Mouse (Mus musculus) lung, embryonic 16.5 days (tissue): Measurements from ENCODE around the gene Mlxip. TPM values are rescaled to one million over a fixed set of nuclear protein-coding genes. Genes with fewer than 3 reads are reported as not detected.
A peak's percentile ranks its signal among the peaks of the same experiment; 100 is the strongest.

Source experiments
- ATAC-seq: fragments of 200-750 bp; cut with Nextera tagmentation; 2 replicates; pipeline ENCODE4 v1.8.0; 2017; ENCODE audit warnings: low read depth, mild to moderate bottlenecking, moderate library complexity
- H3K27ac ChIP-seq: fragments of 300-500 bp; sonication (generic); 2 replicates; pipeline ENCODE4 v1.5.1; 2014; ENCODE audit warnings: mild to moderate bottlenecking, control low read depth, low read length
- H3K27me3 ChIP-seq: fragments of 300-500 bp; sonication (generic); 2 replicates; pipeline ENCODE4 v1.6.1; 2014; ENCODE audit warnings: low read depth, low read length, mixed read lengths; ENCODE audit not compliant: control insufficient read depth, insufficient read depth
- H3K36me3 ChIP-seq: fragments of 300-500 bp; sonication (generic); 2 replicates; pipeline ENCODE4 v1.6.1; 2014; ENCODE audit warnings: low read length; ENCODE audit not compliant: control insufficient read depth, insufficient read depth
- H3K4me1 ChIP-seq: fragments of 300-500 bp; sonication (generic); replicated peaks from 2 replicates; pipeline ENCODE4 v1.6.1; 2014; ENCODE audit warnings: low read length, mixed read lengths; ENCODE audit not compliant: control insufficient read depth, insufficient read depth
- H3K4me2 ChIP-seq: fragments of 300-500 bp; sonication (generic); 2 replicates; pipeline ENCODE4 v1.6.1; 2014; ENCODE audit warnings: low read depth, low read length, control low read depth
- H3K4me3 ChIP-seq: fragments of 300-500 bp; sonication (generic); 2 replicates; pipeline ENCODE4 v1.5.1; 2014; ENCODE audit warnings: mild to moderate bottlenecking, low read length, control low read depth
- H3K9ac ChIP-seq: fragments of 300-500 bp; sonication (generic); 2 replicates; pipeline ENCODE4 v1.6.1; 2014; ENCODE audit warnings: low read length, control low read depth
- H3K9me3 ChIP-seq: fragments of 300-500 bp; sonication (generic); 2 replicates; pipeline ENCODE4 v1.6.1; 2016; ENCODE audit warnings: low read length; ENCODE audit not compliant: control insufficient read depth
- WGBS: fragments of 180-500 bp; shearing (Covaris S2); extraction: QIAGEN DNeasy Blood & Tissue Kit; methylation state at CpG from one replicate; pipeline ENCODE4 v1.1.7; 2014; 5-methylcytosine and 5-hydroxymethylcytosine counted together
- polyA plus RNA-seq: library from polyadenylated mRNA; unstranded; fragments of >200 nt; fragmentation: Nextera tagmentation; extraction: Ambion mirVana; gene quantifications from 2 replicates; pipeline ENCODE4 v1.2.1, GENCODE M21; 2015

Gene Mlxip
- polyA plus RNA-seq: 15.0 and 17.8 TPM in 2 replicates

- 0% methylated on average over 31 of the region's 50 CpGs for WGBS
Measured at GRCm38 (mm10) chr5:123394303-123394956, at the start of gene Mlxip. Gene Mlxip, plus strand, starts transcription at chr5:123394798.

DNA sequence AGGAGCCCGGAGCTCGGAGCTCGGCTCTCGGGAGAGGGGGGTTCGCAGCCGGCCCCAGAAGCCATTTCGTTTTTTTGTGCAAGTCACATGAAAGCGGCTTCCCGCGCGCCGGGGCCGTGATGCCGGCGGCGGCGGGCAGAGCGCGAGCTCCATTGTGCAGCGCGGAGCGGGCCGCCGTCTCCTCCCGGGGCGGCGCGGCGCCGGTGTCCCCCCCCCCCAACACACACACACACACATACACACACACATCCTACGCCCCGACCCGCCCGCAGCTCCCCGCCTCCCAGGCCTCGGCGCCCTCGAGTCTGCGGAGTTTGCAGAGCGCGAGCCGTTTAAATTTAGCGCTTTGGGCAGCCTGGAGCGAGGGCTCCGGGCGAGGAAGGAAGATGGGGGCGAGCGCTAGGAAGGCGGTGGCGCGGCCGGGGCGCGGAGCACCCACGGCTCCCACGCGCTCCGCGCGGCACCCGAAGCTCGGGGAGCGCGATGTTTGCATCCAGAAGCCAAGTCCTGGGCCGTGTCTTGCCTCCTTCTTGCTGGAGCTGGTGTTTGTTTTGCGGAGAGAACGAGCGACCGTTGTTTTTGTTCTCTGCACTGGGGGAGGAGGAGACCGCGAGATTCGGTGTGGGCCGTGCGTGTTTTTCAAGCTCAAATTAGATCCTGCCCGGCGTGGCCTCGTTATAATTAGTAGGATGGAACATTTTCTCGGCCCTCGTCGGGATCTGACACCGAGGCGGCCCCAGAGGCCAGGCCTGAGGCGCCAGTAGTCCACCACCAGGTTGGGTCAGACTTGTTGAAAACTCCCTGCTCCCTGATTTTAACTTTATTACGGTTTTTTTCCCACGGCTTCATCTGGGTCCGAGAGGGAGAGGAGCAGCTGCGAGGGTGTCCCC lies 49.4 kb upstream of the Mlxip start:
- peak; percentile 61 for ATAC-seq
- Histone ChIP-seq H3K27me3 (no peaks in the 10 kb centered on the region), H3K9me3 (no peaks in the 10 kb centered on the region), H3K36me3 (no peaks in the 10 kb centered on the region), H3K27ac (peak overlapping the region; percentile 99), H3K4me2 (peak overlapping the region; percentile 91), H3K4me1 (peaks cover 20% of the 10 kb centered on the region), H3K9ac (peak overlapping the region; percentile 98), H3K4me3 (peak overlapping the region; percentile 91)
- under 1% methylated on average over 68 of the region's 87 CpGs for WGBS

More at GRCm38 (mm10) chr5:123394303-123394956, at the start of gene Mlxip:
- peak within 1 kb of the TSS; percentile 92 for H3K4me2 ChIP-seq
- H3K27ac ChIP-seq: peak within 1 kb of the TSS; percentile 93
- H3K27me3 ChIP-seq: no peaks in the 10 kb centered on the region
- peaks cover 24% of the 10 kb centered on the region for H3K4me1 ChIP-seq
- peak within 1 kb of the TSS; percentile 96 for H3K4me3 ChIP-seq
- peak; percentile 99 for ATAC-seq
- H3K9ac ChIP-seq: peak within 1 kb of the TSS; percentile 95
- H3K9me3 ChIP-seq: no peaks in the 10 kb centered on the region
- H3K36me3 ChIP-seq: no peaks in the 10 kb centered on the region

- Histone ChIP-seq H3K27ac (peak overlapping the region; percentile 99), H3K36me3 (no peaks in the 10 kb centered on the region), H3K27me3 (no peaks in the 10 kb centered on the region), H3K9ac (peak overlapping the region; percentile 98), H3K4me1 (peaks cover 22% of the 10 kb centered on the region), H3K4me2 (peak overlapping the region; percentile 91), H3K9me3 (no peaks in the 10 kb centered on the region), H3K4me3 (peak overlapping the region; percentile 91)
- ATAC-seq: peak; percentile 72
- WGBS: under 1% methylated on average over 22 of the region's 22 CpGs
Measured at GRCm38 (mm10) chr5:123345853-123346654, 48.5 kb upstream of the Mlxip start.

DNA sequence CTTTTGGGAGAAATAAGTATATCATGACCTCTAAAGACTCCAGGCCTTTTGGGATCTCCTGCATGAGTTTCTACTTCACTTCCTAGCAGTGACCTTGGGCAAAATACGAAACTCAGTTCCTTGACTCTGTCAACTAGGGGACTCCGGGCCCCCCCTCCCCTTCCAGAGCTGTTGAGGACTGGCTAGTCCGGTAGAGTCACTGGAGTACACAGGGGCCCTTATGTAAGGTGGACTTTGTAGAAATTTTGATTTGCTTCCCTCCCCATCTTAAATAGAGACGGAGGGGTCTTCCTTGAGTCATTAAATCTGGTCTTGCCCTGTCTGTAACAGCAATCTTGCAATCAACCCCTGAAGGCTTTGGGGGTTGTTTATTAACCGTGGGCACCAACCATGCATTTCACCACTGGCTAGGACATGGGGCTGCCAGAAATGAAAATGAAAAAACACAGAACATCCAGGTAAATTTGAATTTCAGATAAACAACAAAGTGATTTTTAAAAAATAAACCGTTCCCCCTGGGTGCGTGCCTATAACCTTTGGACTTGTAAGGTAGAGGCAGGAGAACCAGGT lies 47.8 kb upstream of the Mlxip start:
- Histone ChIP-seq H3K4me2 (peak overlapping the region; percentile 91), H3K27me3 (no peaks in the 10 kb centered on the region), H3K9ac (peak overlapping the region; percentile 98), H3K4me1 (peaks cover 22% of the 10 kb centered on the region), H3K4me3 (peak overlapping the region; percentile 91), H3K9me3 (no peaks in the 10 kb centered on the region), H3K36me3 (no peaks in the 10 kb centered on the region), H3K27ac (peak overlapping the region; percentile 99)
- 52% methylated on average over 7 of the region's 7 CpGs for WGBS
- ATAC-seq: no peak

DNA sequence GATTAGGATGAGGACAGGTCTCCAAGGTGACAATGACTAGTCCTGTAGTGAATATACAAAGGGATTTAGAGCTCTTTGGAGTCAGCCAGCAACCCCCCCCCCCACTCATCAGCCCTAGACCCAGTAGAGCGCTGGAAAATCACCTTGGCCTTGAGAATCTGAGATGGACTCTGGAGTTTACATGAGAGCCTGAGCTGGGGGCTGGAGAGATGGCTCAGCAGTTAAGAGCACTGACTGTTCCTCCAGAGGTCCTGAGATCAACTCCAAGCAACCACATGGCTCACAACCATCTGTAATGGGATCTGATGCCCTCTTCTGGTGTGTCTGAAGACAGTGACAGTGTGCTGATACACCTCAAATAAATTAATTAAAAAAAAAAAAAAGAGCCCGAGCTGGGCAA lies 46.6 kb upstream of the Mlxip start:
- no peak overlapping the region for H3K4me3 ChIP-seq
- H3K9ac ChIP-seq: no peak overlapping the region
- H3K4me1 ChIP-seq: peaks cover 25% of the 10 kb centered on the region
- H3K27ac ChIP-seq: no peak overlapping the region
- no peaks in the 10 kb centered on the region for H3K27me3 ChIP-seq
- peaks cover 5% of the 10 kb centered on the region for H3K36me3 ChIP-seq
- H3K9me3 ChIP-seq: no peaks in the 10 kb centered on the region
- ATAC-seq: no peak
- no peak overlapping the region for H3K4me2 ChIP-seq
- 79% methylated on average over 2 of the region's 2 CpGs for WGBS

GRCm38 (mm10) chr5:123350386-123350785 lies 44.2 kb upstream of the Mlxip start:
- H3K36me3 ChIP-seq: peaks cover 5% of the 10 kb centered on the region
- no peaks in the 10 kb centered on the region for H3K27me3 ChIP-seq
- no peak for ATAC-seq
- WGBS: 53% methylated on average over 10 of the region's 10 CpGs
- no peak overlapping the region for H3K4me3 ChIP-seq
- H3K27ac ChIP-seq: no peak overlapping the region
- no peak overlapping the region for H3K9ac ChIP-seq
- H3K4me1 ChIP-seq: peaks cover 25% of the 10 kb centered on the region
- no peaks in the 10 kb centered on the region for H3K9me3 ChIP-seq
- H3K4me2 ChIP-seq: no peak overlapping the region

GRCm38 (mm10) chr5:123355918-123356317 lies 38.7 kb upstream of the Mlxip start:
- H3K27ac ChIP-seq: peak overlapping the region; percentile 42
- no peak overlapping the region for H3K4me2 ChIP-seq
- 54% methylated on average over 11 of the region's 11 CpGs for WGBS
- no peaks in the 10 kb centered on the region for H3K27me3 ChIP-seq
- no peaks in the 10 kb centered on the region for H3K9me3 ChIP-seq
- peaks cover 7% of the 10 kb centered on the region; the same call in 1 of the 2 replicates for H3K4me1 ChIP-seq
- 0 out of 2 replicates have a peak overlapping the region, but pooled peaks have one; percentile 18 for H3K9ac ChIP-seq
- H3K36me3 ChIP-seq: peaks cover 28% of the 10 kb centered on the region
- H3K4me3 ChIP-seq: no peak overlapping the region
- peak; percentile 94 for ATAC-seq

- Histone ChIP-seq H3K36me3 (peaks cover 32% of the 10 kb centered on the region), H3K27ac (no peak overlapping the region), H3K4me2 (no peak overlapping the region), H3K27me3 (no peaks in the 10 kb centered on the region), H3K4me3 (no peak overlapping the region), H3K9me3 (no peaks in the 10 kb centered on the region), H3K4me1 (peaks cover 7% of the 10 kb centered on the region; the same call in 1 of the 2 replicates), H3K9ac (no peak overlapping the region)
- ATAC-seq: no peak
- 87% methylated on average over 4 of the region's 4 CpGs for WGBS
Measured at GRCm38 (mm10) chr5:123357253-123357652, 37.3 kb upstream of the Mlxip start.
